ENCODE assay signal across 25 mouse cellular contexts in the genomic region with DNA sequence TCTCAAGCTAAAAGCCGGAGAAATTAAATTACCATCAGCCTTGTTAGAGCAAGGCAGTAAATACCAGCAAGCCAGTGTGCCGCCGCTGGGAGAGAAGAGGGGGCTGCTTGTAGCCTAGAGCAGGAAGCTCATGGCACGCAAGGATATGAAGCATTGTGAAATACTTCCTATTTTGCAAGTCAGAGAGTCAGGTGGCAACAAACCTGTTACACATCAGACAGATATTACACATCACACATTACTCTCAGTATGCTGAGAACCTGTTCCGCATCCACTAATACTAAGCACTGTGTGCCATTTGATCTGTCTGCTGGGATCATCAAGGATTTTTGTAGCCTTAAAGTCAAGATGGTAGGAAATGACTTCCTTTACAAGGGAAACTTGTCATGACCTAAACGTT. TPM values are rescaled to one million over a fixed set of nuclear protein-coding genes. Genes with fewer than 3 reads are reported as not detected.
A peak's percentile ranks its signal among the peaks of the same experiment; 100 is the strongest.
DNase-seq lines count a peak whose midpoint lies in the region; ATAC-seq and TF ChIP-seq lines count a peak whose summit lies in the region.
"Had no signal": no experiment of that assay in that cellular context is flagged by ENCODE, and none has a peak within 500 bp of the region (broad histone marks: within the 10 kb centered on the region; RNA-seq: fewer than 3 reads in every experiment).

No protein-coding gene starts in this region.

- H3K36me3 ChIP-seq in midbrain, embryonic 11.5 days (ENCODE audit: control insufficient read depth, insufficient read depth, low read length) = no peaks in the 10 kb centered on the region
- H3K36me3 ChIP-seq in midbrain, embryonic 10.5 days = no peaks in the 10 kb centered on the region
- H3K36me3 ChIP-seq in macrophage (ENCODE audit: inconsistent target) = peaks cover 12% of the 10 kb centered on the region; the same call in 1 of the 2 replicates
- H3K36me3 ChIP-seq: heart, embryonic 15.5 days; hindbrain, embryonic 15.5 days had no signal

- H3K9ac ChIP-seq in midbrain, embryonic 11.5 days (ENCODE audit: low read length) = no peak overlapping the region
- H3K9ac ChIP-seq: embryonic facial prominence, embryonic 15.5 days; heart, embryonic 15.5 days; hindbrain, embryonic 15.5 days had no signal

- peaks cover 2% of the 10 kb centered on the region; the same call in 1 of the 2 replicates for H3K4me1 ChIP-seq in midbrain, embryonic 11.5 days (ENCODE audit: control insufficient read depth, insufficient read depth, low read length)
- peaks cover 16% of the 10 kb centered on the region; the same call in 1 of the 2 replicates for H3K4me1 ChIP-seq in midbrain, embryonic 10.5 days
- peaks cover 44% of the 10 kb centered on the region for H3K4me1 ChIP-seq in bone marrow macrophage, adult 2 months (ENCODE audit: control insufficient read depth, insufficient read depth, low read length)
- H3K4me1 ChIP-seq: embryonic facial prominence, embryonic 15.5 days; heart, embryonic 15.5 days; hindbrain, embryonic 15.5 days had no signal

- ATAC-seq in midbrain, embryonic 11.5 days (ENCODE audit: low FRiP score) = no peak
- ATAC-seq: CD4-positive, CD25-positive, alpha-beta regulatory T cell, adult 4 months; forebrain, embryonic 14.5 days had no signal

- H3K4me3 ChIP-seq in midbrain, embryonic 11.5 days (ENCODE audit: low read depth, low read length) = no peak overlapping the region
- no peak overlapping the region for H3K4me3 ChIP-seq in midbrain, embryonic 10.5 days
- no peak overlapping the region for H3K4me3 ChIP-seq in bone marrow macrophage, adult 2 months (ENCODE audit: insufficient read depth, low read length)
- H3K4me3 ChIP-seq in macrophage (ENCODE audit: inconsistent target) = no peak overlapping the region
- H3K4me3 ChIP-seq: embryonic facial prominence, embryonic 15.5 days; erythroblast, embryonic 14.5 days; forebrain, embryonic 10.5 days; heart, adult 2 months; heart, embryonic 15.5 days; hindbrain, embryonic 15.5 days had no signal

- no peak overlapping the region for H3K4me2 ChIP-seq in midbrain, embryonic 11.5 days
- H3K4me2 ChIP-seq: embryonic facial prominence, embryonic 15.5 days; heart, embryonic 11.5 days; heart, embryonic 15.5 days; hindbrain, embryonic 15.5 days had no signal

- H3K9me3 ChIP-seq in midbrain, embryonic 11.5 days (ENCODE audit: control insufficient read depth, low read length) = no peaks in the 10 kb centered on the region
- H3K9me3 ChIP-seq in midbrain, embryonic 10.5 days (replicated peaks) = no peaks in the 10 kb centered on the region
- H3K9me3 ChIP-seq: embryonic facial prominence, embryonic 15.5 days; forebrain, embryonic 10.5 days; G1E; heart, embryonic 15.5 days; hindbrain, embryonic 15.5 days had no signal

- no peak overlapping the region for H3K27ac ChIP-seq in midbrain, embryonic 11.5 days (ENCODE audit: low read depth, low read length)
- H3K27ac ChIP-seq in midbrain, embryonic 10.5 days (replicated peaks) = no peak overlapping the region
- peak overlapping the region; percentile 11 for H3K27ac ChIP-seq in bone marrow macrophage, adult 2 months (ENCODE audit: insufficient read depth, low read depth, low read length)
- peak overlapping the region; percentile 28; the same call in 1 of the 2 replicates for H3K27ac ChIP-seq in macrophage
- H3K27ac ChIP-seq: embryonic facial prominence, embryonic 15.5 days; forebrain, embryonic 10.5 days; heart, adult 2 months; heart, embryonic 15.5 days; hindbrain, embryonic 15.5 days had no signal

- 95% methylated on average over 6 of the region's 6 CpGs for WGBS in midbrain, embryonic 11.5 days
- 95% methylated on average over 6 of the region's 6 CpGs for WGBS in midbrain, embryonic 10.5 days
- WGBS in macrophage (ENCODE audit: missing documents) = 31% methylated on average over 6 of the region's 6 CpGs

- no peaks in the 10 kb centered on the region for H3K79me2 ChIP-seq in macrophage (ENCODE audit: inconsistent target)

- H3K27me3 ChIP-seq in midbrain, embryonic 11.5 days (ENCODE audit: control insufficient read depth, insufficient read depth, low read length) = no peaks in the 10 kb centered on the region
- no peaks in the 10 kb centered on the region for H3K27me3 ChIP-seq in midbrain, embryonic 10.5 days (ENCODE audit: low read depth, poor library complexity, severe bottlenecking)
- H3K27me3 ChIP-seq: embryonic facial prominence, embryonic 15.5 days; heart, embryonic 15.5 days; hindbrain, embryonic 15.5 days had no signal

- TF ChIP-seq CTCF in bone marrow macrophage, adult 2 months (IDR thresholded peaks at IDR 0.05; ENCODE audit: low read depth, low read length) = no peak

- TF ChIP-seq POLR2A in bone marrow macrophage, adult 2 months (IDR thresholded peaks at IDR 0.05; ENCODE audit: borderline replicate concordance, low read depth, low read length) = no peak

- peak; percentile 57 for DNase-seq in midbrain, embryonic 11.5 days (ENCODE audit: low spot score, missing footprints)
- no peak for DNase-seq in midbrain, embryonic 10.5 days (ENCODE audit: low spot score)
- DNase-seq in skeletal muscle tissue, adult 2 months (ENCODE audit: low read depth, low spot score) = peak; percentile 3
- DNase-seq in right cerebral cortex, postnatal 25 days = no peak
- no peak for DNase-seq in thymus, postnatal 36 days
- DNase-seq in layer of hippocampus, adult 18-20 months (ENCODE audit: low spot score in 2 of 2) = no peak
- DNase-seq: adrenal gland, postnatal 10 days; B cell, adult 2 months; cerebellum, adult 18-20 months; cerebellum, postnatal 10 days; embryo, embryonic 11 days; gastrocnemius, postnatal 36 days; heart, adult 2 months; heart, postnatal 14 days had no signal

RNA-seq across cellular contexts. Expression of gene Cdca7, which starts 33.1 kb away (rescaled TPM):
- polyA plus RNA-seq in midbrain, embryonic 11.5 days (2014; fragmentation: Nextera tagmentation; extraction: Ambion mirVana) = 172 and 189 TPM in 2 replicates
- 207 and 237 TPM in 2 replicates for polyA plus RNA-seq in midbrain, embryonic 10.5 days (2016; fragmentation: Nextera tagmentation; extraction: Ambion mirVana)
- 3.7 and 6.3 TPM in 2 replicates for polyA plus RNA-seq in bone marrow macrophage, adult 2 months (2012; ENCODE audit: insufficient read depth, insufficient read length, missing spikeins)
- total RNA-seq in macrophage (2018; cell fraction: chromatin; rRNA removed) = 1 to 10 TPM in 20 of 26 experiments, under 1 TPM in 5, not detected in 1; 0.37 to 6.9 (median 2.0) TPM
- 1 to 10 TPM in 24 of 26 experiments, under 1 TPM in 2; 0.48 to 5.5 (median 2.5) TPM for total RNA-seq in macrophage (2018; cell fraction: cytosol; rRNA removed)
- total RNA-seq in macrophage (2018; cell fraction: nucleus; rRNA removed) = 10 to 100 TPM in 1 of 26 experiments, 1 to 10 TPM in 22, under 1 TPM in 3; 0.53 to 37.8 (median 2.1) TPM
- polyA plus RNA-seq in macrophage (2018) = 2.8 to 28.1 TPM (median 5.1 TPM) in 3 replicates
- total RNA-seq in layer of hippocampus, adult 18-20 months (2021) = 1 to 10 TPM; 4.7 to 5.0 TPM

Comparison
In these comparisons a context has a peak if more than half of its experiments do, and no peak if none do; other contexts are left out.
1. DNase-seq: peak in midbrain, embryonic 11.5 days (single experiment) and skeletal muscle tissue, adult 2 months (single experiment); none in midbrain, embryonic 10.5 days (single experiment), right cerebral cortex, postnatal 25 days (single experiment), thymus, postnatal 36 days (0 of 2) and layer of hippocampus, adult 18-20 months (0 of 2).
2. H3K27ac ChIP-seq: peak in bone marrow macrophage, adult 2 months (single experiment) and macrophage (single experiment); none in midbrain, embryonic 11.5 days (single experiment) and midbrain, embryonic 10.5 days (single experiment).